Mouse (Mus musculus) T-helper 2 cell (primary cell): Measurements from ENCODE around the gene Fbxo21.

Source experiments
- in situ Hi-C: fragments of 300-600 bp; cut with MboI, MseI; formaldehyde crosslinking; loops from one replicate; pipeline ENCODE4 v1.15.1; 2025; ENCODE audit warnings: high pct_unique_total_duplicates

The Fbxo21 gene

DNA sequence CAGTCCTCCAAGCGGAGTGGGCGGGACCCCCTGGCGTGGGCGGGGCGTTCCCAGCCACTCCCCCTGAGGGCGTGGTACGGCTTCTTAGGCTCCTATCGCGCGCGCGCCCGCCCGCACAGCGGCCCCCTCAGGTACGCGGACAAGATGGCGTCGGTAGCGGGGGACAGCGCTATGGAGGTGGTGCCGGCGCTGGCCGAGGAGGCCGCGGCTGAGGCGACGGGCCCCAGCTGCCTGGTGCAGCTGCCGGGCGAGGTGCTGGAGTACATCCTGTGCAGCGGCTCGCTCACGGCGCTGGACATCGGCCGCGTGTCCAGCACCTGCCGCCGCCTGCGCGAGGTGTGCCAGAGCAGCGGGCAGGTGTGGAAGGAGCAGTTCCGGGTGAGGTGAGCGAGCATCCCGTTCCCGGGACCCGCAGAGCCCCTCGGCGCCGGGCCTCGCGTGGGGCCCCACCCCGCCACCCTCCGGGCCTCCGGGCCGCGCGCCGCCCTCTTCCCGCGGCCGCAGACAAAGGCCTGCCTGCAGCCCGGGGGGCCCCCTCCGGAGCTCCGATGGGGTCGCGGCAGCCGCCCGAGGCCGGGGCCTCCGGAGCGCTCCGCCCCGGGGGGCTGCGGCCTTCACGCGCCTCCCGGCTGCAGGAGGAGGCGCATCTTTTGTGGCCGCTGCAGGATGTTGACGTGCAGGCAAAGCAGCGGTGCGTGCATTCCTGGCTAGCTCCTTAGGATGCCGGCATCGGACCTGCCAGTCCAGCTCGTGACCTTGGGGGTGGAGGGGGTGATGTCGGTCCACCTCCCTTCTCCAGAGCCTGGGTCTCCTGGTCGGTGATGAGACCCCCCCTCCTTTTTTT, at the start of gene Fbxo21:
Fbxo21 (plus strand) TSS at position 74 of the 844 bp plus-strand sequence.
- in situ Hi-C loops, result no loop called here

DNA sequence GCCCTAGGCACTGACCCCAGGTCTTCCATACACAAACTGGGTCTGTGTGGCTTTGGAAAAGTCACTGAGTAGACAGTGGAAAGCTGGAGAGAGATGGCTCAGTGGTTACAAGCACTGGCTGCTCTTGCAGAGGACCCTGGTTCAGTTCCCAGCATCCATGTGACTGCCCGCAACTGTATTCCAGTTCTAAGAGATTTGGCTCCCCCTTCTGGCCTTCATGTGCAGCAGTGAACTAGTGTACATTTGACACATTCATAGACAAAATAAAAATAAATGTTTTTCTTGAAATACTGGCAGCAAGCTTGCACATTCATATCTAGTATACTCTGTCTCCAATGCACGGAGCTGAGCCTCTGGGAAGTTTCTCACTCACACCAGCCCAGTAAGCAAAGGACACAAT, 48.0 kb upstream of the Fbxo21 start:
- in situ Hi-C loops, result loop anchor here (5.0 kb wide), 1 partner anchor 91 kb away; no protein-coding TSS in a partner anchor

DNA sequence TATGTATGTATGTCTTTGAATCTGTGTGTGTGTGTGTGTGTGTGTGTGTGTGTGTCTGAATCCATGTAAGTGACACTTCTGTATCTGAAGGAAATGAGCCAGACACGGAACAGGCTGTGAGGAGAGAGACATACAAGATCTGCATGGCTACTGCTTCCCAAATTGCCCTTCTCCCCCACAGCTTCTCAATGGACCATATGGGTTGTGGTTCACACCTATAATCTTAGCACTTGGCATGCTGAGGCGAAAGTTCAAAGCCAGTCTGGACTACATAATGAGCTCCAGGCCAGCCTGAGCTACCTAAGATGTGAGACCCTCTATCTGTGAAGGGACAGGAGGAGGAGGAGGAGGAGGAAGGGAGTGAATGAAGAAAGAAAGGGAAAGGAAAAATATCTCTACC, 44.3 kb upstream of the Fbxo21 start:
- in situ Hi-C loops, result loop anchor here (5.0 to 10.0 kb wide), 2 partner anchors 317 to 420 kb away; no protein-coding TSS in a partner anchor

DNA sequence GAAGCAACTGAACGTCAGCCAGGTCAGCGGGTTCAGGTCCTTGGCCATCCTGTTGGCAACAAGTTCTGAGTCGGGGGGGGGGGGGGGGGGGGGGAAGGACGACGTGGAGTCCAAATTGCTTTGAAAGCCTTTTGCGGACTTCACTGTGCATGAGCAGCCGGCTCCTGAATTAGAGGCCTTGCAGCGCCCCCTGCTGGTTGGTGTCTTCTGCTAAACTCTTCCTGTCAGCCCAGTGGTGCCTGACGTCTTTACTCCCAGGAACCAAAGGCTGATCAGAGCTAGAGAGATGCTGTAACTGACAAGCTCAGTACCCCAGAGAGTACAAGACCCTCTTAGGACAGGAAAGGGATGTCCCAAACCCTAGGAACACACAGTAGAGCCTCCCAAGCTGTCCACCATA, 43.7 kb upstream of the Fbxo21 start:
- in situ Hi-C loops, result loop anchor here (5.0 to 10.0 kb wide), 2 partner anchors 318 to 421 kb away; no protein-coding TSS in a partner anchor

DNA sequence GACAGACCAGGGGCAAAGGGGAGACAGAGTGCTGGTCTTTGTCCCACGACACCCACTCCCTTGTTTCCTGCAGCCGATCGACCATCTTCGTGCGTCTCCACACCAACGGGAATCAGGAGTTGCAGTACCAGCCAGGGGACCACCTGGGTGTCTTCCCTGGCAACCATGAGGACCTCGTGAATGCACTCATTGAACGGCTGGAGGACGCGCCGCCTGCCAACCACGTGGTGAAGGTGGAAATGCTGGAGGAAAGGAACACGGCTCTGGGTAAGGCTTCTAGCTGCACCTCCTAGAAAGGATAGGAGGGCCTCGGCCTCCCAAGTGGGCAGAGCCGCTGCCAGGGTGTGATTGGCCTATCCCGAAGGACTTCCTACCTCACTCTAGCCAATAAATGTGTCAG, 40.2 kb upstream of the Fbxo21 start:
- in situ Hi-C loops, result loop anchor here (10.0 kb wide), 1 partner anchor 322 kb away; no protein-coding TSS in a partner anchor

DNA sequence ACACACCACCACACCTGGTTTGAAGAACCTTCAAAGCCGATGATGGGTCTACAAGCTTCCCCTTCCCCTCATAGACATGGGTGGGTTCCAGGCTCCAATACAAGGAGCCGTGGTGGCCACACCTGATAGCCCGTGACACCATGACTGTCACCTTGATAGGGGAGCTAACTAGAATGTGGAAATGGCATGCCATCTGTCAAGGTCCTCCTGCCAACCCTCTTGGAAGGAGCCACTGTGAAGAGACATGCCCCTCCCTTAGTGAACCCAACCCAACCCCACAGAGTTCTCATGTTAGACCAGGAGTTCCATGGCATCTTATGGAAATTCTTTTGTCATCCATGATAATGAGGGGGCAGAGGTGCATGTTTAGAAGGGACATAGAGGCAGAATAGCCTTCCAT, 39.3 kb upstream of the Fbxo21 start:
- in situ Hi-C loops, result loop anchor here (10.0 kb wide), 1 partner anchor 322 kb away; no protein-coding TSS in a partner anchor

DNA sequence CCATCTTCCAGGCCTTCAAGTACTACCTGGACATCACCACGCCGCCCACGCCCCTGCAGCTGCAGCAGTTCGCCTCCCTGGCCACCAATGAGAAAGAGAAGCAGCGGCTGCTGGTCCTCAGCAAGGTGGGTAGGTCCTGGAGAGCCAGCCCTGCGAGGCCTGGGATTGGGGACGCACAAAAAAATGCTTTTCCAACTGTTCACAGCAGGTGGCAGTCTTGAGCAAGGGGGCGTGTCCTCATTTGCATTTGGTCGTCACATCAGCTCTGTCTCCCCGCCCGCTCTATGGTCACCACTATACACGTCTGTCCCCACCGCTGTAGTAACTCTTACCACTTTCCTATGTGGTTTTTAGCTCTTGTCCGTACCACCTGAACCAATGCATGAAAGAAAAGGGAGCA, 38.3 kb upstream of the Fbxo21 start:
- in situ Hi-C loops, result loop anchor here (10.0 kb wide), 1 partner anchor 323 kb away; no protein-coding TSS in a partner anchor

DNA sequence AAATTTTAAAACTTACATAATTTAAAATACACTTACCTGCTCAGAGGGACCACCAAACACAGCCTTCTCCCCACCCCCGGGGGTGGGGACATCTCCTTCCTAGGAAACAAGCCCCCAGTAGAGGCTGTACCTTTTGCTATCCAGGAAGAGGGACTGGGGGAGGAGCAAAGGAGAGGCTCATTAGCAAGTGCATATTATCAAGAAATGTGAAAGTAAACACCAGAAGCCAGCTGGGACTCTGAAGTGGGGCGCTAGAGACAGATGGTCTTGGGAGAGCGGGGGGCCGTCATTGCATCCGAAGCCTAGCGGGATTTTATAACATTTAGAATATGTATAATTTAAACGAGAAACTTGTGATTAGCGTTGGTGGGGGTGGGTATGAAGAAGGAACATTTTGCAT, 37.1 kb upstream of the Fbxo21 start:
- in situ Hi-C loops, result loop anchor here (10.0 kb wide), 1 partner anchor 325 kb away; no protein-coding TSS in a partner anchor

DNA sequence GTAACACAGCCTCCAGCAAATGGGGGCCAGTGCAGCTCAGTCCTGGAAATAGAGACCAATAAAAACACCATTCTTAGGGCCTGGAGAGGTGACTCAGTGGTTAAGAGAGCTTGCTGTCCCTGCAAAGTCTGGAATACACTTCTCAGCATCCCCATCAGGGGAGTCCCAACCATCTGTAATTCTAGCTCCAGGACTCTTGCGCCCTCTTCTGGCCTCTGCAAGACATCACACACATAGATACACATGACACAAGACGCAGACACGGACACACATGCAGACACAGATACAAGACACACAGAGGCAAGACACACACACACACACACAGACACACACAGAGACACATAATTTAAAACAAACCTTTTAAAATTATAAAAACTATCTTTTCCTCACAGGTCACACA, 35.0 kb upstream of the Fbxo21 start:
- in situ Hi-C loops, result no loop called here

DNA sequence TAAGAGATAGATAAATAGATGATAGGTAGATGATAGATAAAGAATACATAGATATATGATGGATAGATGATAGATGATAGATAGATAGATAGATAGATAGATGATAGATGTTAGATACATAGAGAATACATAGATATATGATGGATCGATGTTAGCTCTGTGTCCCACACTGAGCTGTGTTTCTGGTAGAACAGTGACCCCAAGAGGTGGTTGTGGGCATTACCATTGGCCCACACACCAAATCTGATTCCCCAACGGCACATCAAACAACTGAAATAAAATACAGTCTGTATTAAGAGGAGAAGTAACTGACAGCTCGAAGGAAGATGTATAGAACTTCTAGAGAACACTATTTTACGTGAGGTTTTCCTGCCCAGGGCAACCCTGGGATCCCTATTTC, 29.9 kb upstream of the Fbxo21 start:
- in situ Hi-C loops, result no loop called here

DNA sequence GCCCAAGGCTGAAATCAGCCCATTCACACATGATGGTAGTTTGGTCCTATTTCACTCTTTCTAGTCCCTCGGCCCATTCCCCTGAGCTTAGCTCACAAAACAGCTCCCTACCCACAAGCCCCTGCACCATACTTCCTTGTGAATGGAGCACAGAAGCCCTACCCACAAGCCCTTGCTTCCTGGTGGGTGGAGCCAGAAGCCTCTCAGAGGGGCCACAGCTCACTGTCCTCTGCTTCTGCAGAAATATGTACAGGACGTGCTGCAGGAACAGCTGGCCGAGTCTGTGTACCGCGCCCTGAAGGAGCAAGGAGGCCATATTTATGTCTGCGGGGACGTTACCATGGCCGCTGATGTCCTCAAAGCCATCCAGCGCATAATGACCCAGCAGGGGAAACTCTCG, 27.1 kb upstream of the Fbxo21 start:
- in situ Hi-C loops, result no loop called here

DNA sequence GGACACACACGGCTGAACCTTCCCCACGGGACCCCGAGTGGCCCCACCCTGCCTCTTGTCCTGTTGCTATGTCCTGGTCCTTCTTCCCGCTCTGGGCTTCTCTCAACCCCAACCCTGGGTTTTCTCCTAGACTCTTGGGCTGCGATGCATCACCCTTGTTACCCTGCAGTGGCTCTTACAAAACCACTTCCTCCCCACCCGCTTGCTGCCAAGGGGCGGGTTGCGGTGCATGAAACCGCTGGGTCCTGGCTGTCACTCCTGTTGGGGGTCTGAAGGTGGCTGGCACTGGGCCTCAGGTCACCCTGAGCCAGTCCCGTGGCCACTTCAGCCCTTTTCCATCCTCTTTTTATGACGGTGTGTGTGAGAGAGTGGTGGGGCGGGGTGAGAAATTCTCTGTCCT, 22.6 kb upstream of the Fbxo21 start:
- in situ Hi-C loops, result no loop called here

DNA sequence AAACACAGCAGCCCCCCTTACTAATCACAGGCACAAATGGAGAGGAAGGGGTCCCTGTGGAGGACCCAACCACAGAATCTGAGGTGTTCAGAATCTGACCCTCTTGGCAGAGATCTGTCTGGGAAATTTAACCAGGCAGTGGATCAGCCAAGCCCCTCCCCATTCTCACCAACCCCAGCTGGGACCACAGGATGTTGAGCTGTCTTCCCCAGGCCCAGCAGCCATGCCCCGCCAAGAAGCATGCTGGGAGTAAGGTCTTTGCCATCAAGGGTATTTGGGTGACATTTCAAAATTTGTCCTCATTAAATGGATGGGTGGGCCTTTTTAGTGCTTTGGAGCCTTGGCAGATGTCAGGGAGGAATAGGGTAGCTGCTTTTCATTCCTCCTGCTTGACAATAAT, 22.1 kb upstream of the Fbxo21 start:
- in situ Hi-C loops, result no loop called here

DNA sequence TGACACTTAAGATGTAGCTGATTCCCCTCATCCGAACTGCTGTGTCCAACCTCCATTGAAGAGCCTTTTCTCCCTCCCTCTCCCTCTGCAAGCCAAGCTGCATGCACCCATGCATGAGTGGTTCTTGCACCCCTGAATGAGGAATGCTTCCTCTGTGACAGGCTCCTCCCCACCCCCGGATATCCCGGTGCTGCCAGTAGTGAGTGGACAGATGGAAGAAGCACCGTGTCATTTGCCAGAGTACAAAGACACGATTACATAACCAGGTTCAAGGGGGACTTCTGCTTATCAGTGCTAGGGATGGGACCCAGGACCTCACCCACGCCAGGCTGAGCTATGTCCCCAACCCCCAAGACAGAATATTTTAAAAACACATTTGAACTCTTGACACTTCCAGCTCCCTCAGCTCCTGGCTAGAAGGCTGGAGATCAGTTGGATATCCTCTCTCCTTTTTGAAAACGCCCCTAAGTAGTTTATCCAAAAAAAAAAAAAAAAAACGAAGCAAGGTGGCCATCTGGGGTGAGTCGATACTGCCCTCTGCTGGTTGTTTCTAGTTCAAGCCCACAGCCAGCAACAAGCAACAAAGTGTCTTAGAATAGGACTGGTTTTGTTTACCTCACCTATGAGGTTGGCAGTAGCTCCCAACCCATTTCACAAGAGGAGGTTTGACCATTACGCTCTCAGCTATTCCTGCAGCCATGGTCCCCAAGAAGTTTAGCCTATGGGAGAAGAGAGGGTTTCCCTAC, 20.7 kb upstream of the Fbxo21 start:
- in situ Hi-C loops, result no loop called here

DNA sequence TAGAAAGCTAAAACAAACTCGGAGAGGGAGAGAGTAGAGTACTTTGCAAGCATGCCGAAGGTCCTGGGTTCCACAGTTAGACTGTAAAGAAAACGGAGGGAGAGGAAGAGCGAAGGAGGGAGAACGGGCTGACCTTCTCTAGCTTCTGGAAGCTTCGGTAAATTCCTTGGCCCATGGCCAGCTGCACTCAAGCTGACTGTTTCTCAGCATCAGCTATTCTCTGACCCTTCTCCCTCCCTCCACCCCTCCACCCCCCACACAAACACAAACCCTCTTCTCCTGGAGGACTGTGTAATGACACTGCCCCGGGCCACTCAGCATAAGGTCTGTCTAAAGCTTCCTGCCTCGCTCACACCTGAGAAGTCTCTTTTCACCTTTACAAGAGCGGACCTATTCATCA, 11.8 kb upstream of the Fbxo21 start:
- in situ Hi-C loops, result no loop called here

DNA sequence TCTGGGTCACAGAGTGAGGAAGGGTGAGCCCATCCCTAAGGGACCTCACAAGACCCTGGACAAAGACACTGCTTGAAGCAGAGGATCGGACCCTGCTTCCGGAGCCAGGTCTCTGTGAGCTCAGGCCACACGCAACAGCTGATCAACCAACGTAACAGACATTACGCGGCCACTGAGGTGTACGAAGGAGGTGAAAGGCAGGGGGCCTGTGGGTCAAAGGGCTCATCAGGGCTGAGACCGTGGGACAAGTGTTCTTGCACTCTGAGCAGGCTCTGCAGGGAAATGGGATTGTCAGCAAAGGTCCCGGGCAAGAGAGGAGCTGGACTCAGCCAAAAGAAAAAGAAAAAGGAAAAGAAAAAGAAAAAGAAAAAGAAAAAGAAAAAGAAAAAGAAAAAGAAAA, 9.6 kb upstream of the Fbxo21 start:
- in situ Hi-C loops, result no loop called here

DNA sequence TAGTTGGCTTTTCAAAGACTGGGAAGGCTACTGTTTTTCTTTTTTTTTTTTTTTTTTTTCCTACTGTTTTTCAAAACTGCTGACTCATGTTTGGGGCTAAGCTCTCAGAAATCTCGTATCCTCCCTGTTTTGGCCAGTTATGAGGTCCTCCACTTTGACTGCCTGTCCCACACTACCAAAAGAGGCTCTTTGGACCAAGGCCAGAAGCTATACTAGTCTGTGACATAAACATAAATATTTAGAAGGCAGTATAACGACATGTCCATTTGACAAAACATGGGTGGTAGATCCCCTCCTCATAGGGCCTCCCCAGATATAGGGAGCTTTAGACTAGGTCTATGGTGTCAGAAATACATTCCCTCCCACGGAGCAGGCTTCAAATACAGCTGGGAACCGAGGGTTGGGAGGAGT, 8.9 kb upstream of the Fbxo21 start:
- in situ Hi-C loops, result no loop called here

DNA sequence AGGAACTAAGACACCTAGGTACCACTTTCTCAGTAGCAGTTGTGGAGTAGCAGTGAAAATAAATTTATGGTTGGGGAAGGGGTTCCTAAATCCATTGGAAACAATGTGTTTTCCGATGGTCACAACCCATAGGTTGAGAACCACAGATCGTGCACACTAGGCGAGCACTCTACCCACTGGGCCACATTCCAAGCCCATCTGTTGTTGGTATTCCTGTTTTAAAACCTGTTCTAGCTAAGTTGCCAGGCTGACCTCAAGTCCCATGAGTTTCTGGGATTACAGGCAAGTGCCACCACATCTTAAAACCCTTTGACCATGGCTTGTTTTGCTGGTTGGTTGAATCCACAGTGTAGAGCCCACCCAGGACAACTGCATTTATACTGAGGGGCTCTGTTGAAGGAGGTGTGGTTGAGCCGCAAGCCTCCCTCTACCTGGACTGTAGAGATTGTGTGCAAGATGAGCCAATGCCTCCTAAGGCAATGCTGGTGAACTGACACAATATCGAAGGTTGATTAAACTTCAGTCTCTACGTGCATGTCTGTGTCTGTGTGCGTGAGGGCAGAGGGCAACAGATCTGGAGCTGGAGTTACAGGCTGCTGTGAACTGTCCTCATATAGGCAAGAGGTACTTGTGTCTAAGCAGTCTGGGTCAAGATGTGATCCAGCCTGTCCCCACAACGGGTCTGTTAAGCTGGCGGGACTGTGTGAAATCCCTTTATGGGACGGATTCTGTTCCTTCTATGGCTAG, 6.7 kb upstream of the Fbxo21 start:
- in situ Hi-C loops, result no loop called here

DNA sequence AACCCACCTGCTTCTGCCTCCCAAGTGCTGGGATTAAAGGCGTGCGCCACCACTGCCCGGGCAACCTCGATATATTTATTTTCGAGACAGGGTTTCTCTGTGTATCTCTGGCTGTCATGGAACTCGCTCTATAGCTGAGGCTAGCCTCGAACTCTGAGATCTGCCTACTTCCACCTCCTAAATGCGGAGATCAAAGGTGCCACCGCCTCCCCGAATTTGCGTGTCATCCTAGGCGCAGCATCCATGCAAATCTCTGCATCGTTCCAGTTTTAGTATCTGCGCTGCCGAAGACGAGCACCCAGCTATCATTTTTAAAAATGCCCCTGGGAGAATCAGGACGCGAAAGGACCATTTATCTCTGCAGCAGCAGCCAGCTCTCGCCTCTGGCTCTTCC, 270 bp upstream of the Fbxo21 start:
- in situ Hi-C loops, result no loop called here

DNA sequence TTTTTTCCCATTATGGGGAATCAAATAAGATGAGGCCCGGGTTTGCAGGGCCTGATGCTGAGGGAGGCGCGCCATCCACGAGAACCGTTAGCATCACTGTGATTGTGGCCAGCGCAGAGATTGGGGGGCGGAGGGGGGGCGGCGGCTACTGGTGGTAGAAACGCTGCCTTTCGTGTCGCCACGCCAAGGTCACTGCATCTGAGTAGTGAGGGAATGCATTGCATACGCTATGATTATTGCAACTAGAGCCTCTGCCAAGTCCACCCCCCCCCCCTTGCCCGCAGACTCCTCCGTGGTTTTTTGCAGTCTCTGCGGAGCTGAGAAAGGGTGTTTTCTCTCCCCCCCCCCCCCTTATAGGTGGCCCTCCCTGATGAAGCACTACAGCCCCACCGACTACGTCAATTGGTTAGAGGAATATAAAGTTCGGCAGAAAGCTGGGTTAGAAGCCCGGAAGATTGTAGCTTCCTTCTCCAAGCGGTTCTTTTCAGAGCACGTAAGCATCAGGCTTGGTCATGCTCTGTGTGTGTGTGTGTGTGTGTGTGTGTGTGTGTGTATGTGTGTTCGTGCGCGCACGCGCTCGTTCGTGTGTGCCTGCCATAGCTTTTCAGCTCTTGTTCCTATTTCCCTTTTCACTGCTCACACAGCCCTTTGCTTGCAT, 1.1 kb downstream of the Fbxo21 start:
- in situ Hi-C loops, result no loop called here

DNA sequence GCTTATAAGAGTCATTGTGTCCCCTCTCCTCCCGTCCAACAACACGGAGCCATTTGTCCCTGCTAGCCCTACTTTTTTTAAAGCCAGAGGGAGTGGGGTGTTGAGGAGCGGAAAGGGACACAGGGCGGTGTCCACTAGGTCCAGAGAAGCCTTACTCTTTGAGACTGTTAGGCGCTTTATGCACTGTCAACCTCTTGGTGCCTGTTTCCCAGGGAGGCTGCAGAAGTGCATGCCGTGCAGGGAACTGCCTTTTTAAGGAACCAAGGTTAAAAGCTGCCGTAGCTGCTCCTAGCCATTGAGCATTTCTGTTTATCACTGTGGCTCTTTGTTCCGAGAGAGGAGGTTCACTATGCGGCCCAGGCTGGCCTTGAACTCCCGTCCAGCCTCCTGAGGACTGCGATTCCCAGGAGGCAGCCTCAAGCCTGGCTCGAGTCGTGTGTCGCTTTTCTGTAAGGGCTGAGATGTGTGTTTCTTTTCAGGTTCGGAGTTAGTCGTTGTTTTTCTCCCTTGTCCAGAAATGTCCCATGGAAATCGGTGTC, 1.7 kb downstream of the Fbxo21 start:
- in situ Hi-C loops, result no loop called here
